Mouse (Mus musculus) WW6 (cell line): ENCODE data around the gene Pigk.

Experiments
- DNase-seq: peaks from one replicate; pipeline ENCODE4 v3.0.0-alpha.2; 2013; ENCODE audit warnings: low read depth, low spot score

Pigk gene

GRCm38 (mm10) chr3:152932544-152932943 is 218.6 kb downstream of the Pigk start:
- no peak for DNase-seq

DNA sequence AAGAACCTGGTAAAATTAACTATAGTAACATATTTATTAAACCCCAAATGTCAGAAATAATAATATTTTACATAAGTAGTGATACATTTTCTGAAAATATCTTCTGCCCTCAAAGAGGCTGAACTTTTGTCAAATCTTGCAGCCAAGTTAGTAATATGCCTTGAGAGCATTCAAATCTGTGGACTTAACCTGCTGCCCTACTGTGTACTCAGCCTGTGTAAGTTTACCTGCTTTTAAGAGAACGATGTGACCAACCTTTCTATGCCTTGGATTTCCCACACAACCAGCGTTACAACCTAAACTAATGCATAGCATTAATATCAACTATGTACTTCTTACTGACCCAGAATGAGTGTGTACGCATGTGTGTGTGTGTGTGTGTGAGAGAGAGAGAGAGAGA is 219.8 kb downstream of the Pigk start:
- DNase-seq = no peak

DNA sequence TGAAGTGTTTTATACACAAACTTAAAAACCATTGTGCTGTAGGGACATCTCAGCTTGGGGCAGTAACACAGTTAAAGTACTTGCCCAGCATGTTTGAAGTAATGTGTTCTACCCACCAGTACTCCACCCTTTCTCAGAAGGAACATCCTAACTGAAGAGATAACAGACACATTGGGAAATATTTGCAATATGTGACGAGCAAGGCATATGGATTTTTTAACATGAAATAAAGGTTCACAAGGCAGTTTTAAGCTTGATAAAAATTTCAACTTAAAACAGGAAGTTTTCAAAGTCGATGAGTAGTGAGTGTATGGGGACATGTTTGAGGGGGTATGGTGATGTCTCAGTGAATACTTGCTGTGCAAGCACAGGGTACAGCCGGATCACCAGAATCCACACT is 222.4 kb downstream of the Pigk start:
- no peak for DNase-seq

DNA sequence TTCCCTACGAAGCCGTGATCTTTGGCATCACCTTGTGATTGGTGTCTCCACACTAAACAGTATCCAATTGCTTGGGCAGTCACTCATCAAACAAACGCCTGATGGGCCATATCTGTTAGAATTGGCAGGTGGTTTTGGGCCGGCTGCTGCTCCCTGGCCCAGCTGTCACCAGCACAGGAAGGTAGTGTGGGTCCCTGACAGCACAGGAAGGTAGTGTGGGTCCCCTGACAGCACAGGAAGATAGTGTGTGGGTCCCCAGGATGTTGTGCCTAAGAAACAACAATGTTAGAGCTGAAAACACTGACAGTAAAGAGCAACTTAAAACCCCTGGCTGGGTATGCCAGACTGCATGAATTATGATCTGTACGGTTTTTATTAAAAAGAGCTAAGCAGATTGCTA is 227.8 kb downstream of the Pigk start:
- DNase-seq = no peak

GRCm38 (mm10) chr3:152942985-152943384 is 229.1 kb downstream of the Pigk start:
- DNase-seq = peak; percentile 5

DNA sequence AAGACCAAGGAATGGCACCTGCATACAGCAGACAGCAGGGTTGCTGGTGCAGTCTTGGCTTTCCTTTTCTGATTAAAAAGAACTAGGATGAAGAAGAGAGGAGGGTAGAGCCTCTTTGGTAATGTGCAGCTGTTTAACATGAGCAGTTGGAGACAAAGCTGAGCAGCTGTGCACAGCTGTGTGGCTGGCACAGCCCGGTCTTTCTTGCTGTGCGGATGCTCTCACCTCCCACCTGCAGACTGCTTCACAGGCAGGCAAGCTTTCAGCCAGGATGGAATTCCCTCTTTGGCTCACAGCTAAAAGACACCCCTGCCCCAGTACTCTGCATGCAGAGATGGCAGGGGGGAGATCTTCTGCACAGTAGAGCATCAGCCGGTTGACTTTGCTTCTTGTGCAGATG is 230.9 kb downstream of the Pigk start:
- DNase-seq = no peak

- DNase-seq = no peak
These were observed 233.2 kb downstream of the Pigk start for GRCm38 (mm10) chr3:152947031-152947640.

DNA sequence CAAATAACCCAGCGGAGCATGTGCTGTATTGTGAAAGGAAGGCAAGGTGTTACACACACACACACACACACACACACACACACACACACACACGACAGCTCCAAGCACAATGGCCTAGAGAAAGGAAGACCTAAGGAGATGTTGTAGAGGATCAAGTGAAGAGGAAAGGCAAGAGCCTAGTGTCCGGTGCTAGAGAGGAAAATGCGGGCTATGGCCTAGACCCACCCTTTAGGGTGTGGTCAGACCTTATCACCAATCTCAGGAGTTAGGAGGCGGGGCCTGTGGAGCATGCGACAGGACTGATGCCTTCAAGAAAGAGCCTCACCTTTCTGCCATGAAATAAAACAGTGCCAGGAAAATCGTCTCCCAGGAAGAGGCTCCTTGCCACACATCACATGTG is 234.7 kb downstream of the Pigk start:
- no peak for DNase-seq

DNA sequence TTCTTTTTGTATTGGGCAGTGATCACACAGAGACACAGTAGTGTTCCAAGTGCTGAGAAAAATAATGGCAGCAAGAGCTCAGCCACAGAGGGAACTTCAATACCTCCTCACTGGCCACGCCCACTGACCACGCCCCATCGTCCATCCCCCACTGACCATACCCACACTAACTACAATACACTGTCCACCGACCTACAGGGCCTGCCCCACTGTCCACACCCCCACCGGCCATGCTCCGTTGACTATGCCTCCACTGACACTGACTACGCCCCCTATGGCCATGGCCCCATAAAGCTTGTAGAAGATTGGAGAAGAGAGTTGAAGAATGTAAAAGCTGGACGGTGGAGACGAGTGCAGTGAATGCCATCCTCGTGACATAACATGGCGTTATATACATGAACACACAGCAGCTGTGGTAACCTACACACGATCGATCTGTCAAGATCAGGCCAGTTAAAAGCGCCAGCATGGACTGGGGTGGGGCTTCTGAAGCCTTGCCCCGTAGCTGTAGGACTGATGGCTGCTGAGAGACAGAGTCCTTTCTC is 235.4 kb downstream of the Pigk start:
- no peak for DNase-seq

- no peak for DNase-seq
These were observed 236.4 kb downstream of the Pigk start for GRCm38 (mm10) chr3:152950299-152950698.

- no peak for DNase-seq
These were observed 237.0 kb downstream of the Pigk start for GRCm38 (mm10) chr3:152950914-152951313.

DNA sequence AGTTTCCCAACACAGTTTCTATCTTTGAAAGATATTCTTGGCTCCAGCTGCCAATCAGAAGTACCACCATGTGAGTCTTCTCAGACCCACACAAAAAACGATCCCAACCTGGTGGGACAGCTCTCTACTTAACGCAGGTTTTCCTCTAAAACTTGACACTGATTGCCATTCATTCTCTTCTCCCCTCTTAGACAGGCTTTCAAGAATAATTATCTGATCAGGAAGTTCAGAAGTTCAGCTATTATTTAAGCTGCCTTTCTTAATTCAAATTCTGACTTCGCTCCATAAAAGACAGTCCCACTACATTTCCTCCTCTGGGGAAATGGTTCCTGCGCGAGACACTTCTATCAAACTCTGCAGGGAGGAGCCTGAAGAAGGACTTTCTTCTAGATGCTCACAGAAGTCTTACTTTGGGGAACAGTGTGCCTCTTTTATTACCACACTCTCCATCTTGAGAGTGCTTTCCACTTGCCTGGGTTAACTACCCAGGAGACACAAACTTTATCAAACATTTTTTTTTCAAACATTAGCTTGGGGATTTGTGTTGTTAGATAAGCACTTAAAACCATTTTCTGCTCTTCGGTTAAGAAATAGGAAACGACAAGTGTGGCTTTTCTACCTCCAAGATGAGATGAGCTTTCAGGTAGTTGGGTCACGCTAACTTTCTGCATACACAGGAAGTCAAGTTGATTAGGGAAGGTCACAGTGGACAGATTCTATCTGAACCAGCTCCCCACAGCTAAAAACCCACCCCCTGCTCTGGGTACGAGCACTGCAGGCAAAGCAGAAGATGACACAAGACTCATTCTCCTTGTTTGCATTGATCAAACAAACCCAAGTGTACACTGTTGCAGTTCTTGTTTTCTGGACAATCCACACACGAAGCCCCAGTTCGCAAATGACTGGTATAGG is 238.0 kb downstream of the Pigk start:
- DNase-seq = no peak

DNA sequence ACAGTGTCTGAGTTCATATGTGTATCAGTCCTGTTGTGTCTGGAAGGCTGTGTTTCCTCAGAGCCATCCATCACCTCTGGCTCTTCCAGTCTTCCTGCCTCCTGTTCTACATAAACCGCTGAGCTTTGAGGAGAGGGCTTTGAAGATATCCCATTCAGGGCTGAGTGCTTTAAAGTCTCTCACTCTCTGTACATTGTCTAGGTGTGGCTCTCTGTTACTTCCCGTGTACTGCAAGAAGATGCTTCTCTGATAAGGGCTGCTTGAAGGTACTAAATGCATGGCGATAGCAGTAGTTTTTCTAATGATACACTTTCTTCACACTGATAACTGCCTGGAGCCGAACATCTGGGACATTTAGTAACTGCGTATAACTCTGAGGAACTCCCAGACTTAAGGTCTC is 242.1 kb downstream of the Pigk start:
- no peak for DNase-seq

DNA sequence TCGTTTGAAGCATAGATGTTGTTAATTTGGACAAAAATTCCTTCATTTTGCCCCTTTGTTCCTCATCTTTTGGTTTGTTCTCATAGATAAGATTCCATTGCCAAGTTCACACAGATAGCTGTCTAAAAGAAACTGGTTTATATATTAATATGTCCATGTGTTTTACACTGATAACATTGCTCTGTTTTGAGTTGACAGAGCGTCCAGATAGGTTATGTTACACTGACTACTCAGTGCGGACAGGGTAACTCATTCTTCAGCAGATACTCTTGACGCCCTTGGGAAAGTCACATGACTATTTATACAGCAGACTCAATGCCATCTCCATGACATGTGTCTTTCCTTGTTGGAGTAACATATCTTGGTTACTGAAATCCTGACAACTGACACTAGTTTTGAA is 242.9 kb downstream of the Pigk start:
- no peak for DNase-seq

GRCm38 (mm10) chr3:152958358-152959150 is 244.7 kb downstream of the Pigk start:
- DNase-seq = peak; percentile 50

GRCm38 (mm10) chr3:152961855-152962376 is 248.0 kb downstream of the Pigk start:
- DNase-seq = no peak

GRCm38 (mm10) chr3:152969774-152970347 is 256.0 kb downstream of the Pigk start:
- DNase-seq = no peak

DNA sequence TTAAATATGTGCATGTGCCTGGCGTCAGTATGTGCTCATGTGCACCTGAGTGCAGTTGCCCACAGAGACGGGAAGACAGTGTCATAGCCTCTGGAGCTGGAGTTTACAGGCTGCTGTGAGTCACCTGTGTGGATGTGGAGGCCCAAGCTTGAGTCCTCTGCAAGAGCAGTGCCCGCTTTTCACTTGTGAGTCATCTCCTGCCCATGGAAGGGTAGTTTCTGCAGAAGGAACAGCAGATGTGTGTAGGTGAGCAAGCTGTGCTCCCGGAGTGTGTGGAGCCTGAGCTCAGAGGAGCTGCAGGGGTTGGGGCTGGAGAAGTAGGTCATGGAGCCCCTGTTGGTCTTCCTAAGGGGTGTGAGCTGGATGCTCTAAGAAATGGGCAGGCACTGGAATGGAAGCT is 257.5 kb downstream of the Pigk start:
- no peak for DNase-seq

DNA sequence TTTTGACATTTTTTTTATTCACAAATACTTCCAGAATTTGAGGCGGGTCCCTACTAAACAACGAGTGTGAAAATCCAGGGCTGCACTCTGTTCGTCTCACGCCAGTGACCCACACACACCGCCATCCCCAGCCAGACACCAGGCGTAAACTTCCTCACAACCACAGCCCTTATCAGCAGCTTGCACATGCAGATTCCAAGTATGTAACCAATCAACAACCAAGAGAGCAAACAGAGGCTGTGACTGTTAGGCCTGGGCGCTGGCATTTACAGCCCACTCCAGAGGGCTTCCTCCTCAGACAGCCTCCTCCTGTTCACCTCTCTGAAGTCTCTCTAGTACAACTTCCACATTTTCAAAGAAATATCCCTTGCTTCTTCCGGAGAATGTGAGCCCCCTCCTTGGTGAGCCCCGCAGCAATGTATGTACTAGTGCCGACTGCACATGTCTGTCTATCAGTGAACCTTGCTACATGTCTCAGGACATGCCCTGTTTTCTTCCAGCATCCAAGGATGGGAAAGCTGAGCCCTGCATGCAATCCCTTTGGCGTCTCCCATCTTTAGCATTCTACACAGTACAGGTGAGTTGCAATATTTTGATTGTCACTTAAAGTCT is 265.7 kb downstream of the Pigk start:
- no peak for DNase-seq

DNA sequence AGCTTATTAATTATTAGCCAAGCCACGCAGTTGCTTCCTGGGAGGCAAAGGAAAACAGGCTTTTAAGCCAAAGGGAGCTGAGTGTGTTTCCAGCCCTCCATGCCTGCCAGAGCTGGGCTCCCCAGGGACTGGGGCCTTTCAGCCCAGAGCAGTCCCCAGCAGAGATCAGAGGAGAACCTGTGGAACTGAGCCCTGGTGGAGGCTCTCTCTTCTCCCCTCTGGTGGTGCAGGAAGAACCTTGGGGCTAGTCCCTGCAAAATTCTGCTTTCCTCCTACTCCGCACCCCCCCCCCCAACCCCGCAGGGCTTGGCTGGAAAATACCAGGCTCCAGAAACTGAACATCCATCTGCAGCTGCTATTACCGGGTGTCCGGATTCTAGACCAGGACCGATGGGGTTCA is 266.5 kb downstream of the Pigk start:
- DNase-seq = no peak
